Mouse (Mus musculus) heart, adult 2 months (tissue): ENCODE data around the gene Cdc73.

Source experiments
- CTCF ChIP-seq: fragments of 200-600 bp; IDR thresholded peaks from 2 replicates; pipeline ENCODE4 v1.8.1; 2022; ENCODE audit warnings: antibody characterized with exemption, mild to moderate bottlenecking, moderate library complexity
- EP300 ChIP-seq: fragments of 200-500 bp; IDR thresholded peaks from 2 replicates; pipeline ENCODE4 v1.6.1; 2011; ENCODE audit warnings: low read depth, low read length, control low read depth; ENCODE audit not compliant: insufficient read depth
- POLR2A ChIP-seq: fragments of 200-500 bp; IDR thresholded peaks from 2 replicates; pipeline ENCODE4 v1.6.1; 2011; ENCODE audit warnings: mild to moderate bottlenecking, low read depth, low read length, control low read depth; ENCODE audit not compliant: insufficient read depth

GRCm38 (mm10) chr1:143631337-143631736 lies 71.4 kb downstream of the Cdc73 start:
- no peak for TF ChIP-seq EP300
- TF ChIP-seq POLR2A: no peak
- TF ChIP-seq CTCF: no peak
